Mouse (Mus musculus) ES-E14 (cell line): ENCODE measurements around the gene Mmgt2.

Experiments used
- CHD2 ChIP-seq: IDR thresholded peaks from 2 replicates; pipeline ENCODE4 v1.6.1; 2014; ENCODE audit warnings: mild to moderate bottlenecking, low read depth, low read length, inconsistent platforms
- HCFC1 ChIP-seq: IDR thresholded peaks from 2 replicates; pipeline ENCODE4 v1.6.1; 2012; ENCODE audit warnings: low read length, inconsistent platforms, borderline replicate concordance; ENCODE audit not compliant: insufficient read depth
- MAFK ChIP-seq: IDR thresholded peaks from 2 replicates; pipeline ENCODE4 v1.6.1; 2014; ENCODE audit warnings: mild to moderate bottlenecking, low read depth, low read length, inconsistent platforms; ENCODE audit not compliant: insufficient read depth
- ZC3H11A ChIP-seq: IDR thresholded peaks from 2 replicates; pipeline ENCODE4 v1.6.1; 2012; ENCODE audit warnings: low read depth, mild to moderate bottlenecking, inconsistent platforms, low read length, borderline replicate concordance
- ZNF384 ChIP-seq: IDR thresholded peaks from 2 replicates; pipeline ENCODE4 v1.6.1; 2012; ENCODE audit warnings: low read depth, low read length, inconsistent platforms

DNA sequence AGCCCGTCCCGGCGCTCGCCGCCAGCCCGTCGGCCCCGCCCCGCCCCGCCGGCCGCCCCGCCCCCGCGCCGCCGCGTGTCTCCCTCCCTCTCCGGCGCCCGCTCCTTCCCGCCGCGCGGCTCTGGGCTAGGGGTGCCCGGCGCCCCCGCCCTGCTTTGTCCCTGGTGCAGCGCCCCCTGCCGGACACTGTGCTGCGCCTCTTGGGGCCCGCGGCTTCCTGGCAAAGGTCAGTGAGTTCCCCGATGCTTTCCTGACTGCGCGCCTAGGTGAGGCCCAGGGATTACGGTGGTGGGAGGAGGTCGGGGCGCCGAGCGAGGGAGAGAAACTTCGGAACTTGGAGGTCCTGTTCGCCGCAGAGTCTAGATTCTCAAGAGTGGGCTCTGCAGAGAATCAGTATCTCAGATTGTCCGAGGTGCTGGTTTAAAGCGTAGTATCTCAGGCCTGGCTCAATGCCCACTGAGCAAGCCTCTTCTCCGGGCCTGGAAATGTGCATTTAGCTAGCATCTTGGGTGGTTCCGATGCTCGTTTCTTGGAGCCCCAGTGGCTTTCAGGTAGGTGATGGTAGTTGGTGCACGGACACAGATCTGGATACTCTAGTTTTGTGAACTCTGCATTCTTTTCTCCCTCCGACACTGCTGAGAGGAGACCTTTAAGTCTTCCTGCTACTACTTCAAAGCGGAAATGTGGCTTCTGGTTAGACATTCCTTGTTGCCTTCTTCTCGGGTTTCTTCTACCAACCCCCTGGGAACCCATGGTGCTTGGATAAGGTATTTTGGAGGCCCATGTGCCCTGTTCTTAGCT, at the start of gene Mmgt2:
- TF ChIP-seq CHD2 = no peak
- 0 out of 2 replicates have a peak, but pooled peaks have one; percentile 1 for TF ChIP-seq ZC3H11A
- TF ChIP-seq ZNF384 = no peak
- TF ChIP-seq HCFC1 = peak; percentile 57
- TF ChIP-seq MAFK = no peak
